Mouse (Mus musculus): Measurements from ENCODE around the gene Camp. TPM values are rescaled to one million over a fixed set of nuclear protein-coding genes. Genes with fewer than 3 reads are reported as not detected.

Camp gene
- under 1 TPM in 1 of 4 experiments, not detected in 3; 0.49 TPM for total RNA-seq (2022)

- peak; percentile 68 for DNase-seq (ENCODE audit: low spot score)
Measured at GRCm38 (mm10) chr9:109849312-109849758, at the start of gene Camp. Gene Camp (minus strand): TSS chr9:109849617.

- DNase-seq (ENCODE audit: low spot score), result peak; percentile 57
Measured at GRCm38 (mm10) chr9:109898027-109898426, 48.6 kb upstream of the Camp start.

GRCm38 (mm10) chr9:109896253-109897150 is 47.1 kb upstream of the Camp start:
- peak; percentile 35 for DNase-seq (ENCODE audit: low spot score)

GRCm38 (mm10) chr9:109895593-109895992 is 46.2 kb upstream of the Camp start:
- peak; percentile 82 for DNase-seq (ENCODE audit: low spot score)

- DNase-seq (ENCODE audit: low spot score), result peak; percentile 82
Measured at GRCm38 (mm10) chr9:109894413-109895090, 45.1 kb upstream of the Camp start.

GRCm38 (mm10) chr9:109892651-109893250 is 43.3 kb upstream of the Camp start:
- DNase-seq (ENCODE audit: low spot score), result peak; percentile 82

- no peak for DNase-seq (ENCODE audit: low spot score)
Measured at GRCm38 (mm10) chr9:109891501-109891900, 42.1 kb upstream of the Camp start.

GRCm38 (mm10) chr9:109887321-109887720 is 37.9 kb upstream of the Camp start:
- DNase-seq (ENCODE audit: low spot score), result no peak

GRCm38 (mm10) chr9:109886259-109886658 is 36.8 kb upstream of the Camp start:
- DNase-seq (ENCODE audit: low spot score), result no peak

- DNase-seq (ENCODE audit: low spot score), result no peak
Measured at GRCm38 (mm10) chr9:109879305-109879704, 29.9 kb upstream of the Camp start.

GRCm38 (mm10) chr9:109877666-109878065 is 28.2 kb upstream of the Camp start:
- DNase-seq (ENCODE audit: low spot score), result no peak

- DNase-seq (ENCODE audit: low spot score), result no peak
Measured at GRCm38 (mm10) chr9:109876756-109877155, 27.3 kb upstream of the Camp start.

- DNase-seq (ENCODE audit: low spot score), result no peak
Measured at GRCm38 (mm10) chr9:109875695-109876601, 26.5 kb upstream of the Camp start.

GRCm38 (mm10) chr9:109874797-109875691 is 25.6 kb upstream of the Camp start, which contains the start of gene Cdc25a:
Gene Cdc25a (plus strand): TSS chr9:109875579.
- peak; percentile 99 for DNase-seq (ENCODE audit: low spot score)

GRCm38 (mm10) chr9:109870983-109871572 is 21.7 kb upstream of the Camp start:
- no peak for DNase-seq (ENCODE audit: low spot score)

- no peak for DNase-seq (ENCODE audit: low spot score)
Measured at GRCm38 (mm10) chr9:109866218-109866617, 16.8 kb upstream of the Camp start.

- no peak for DNase-seq (ENCODE audit: low spot score)
Measured at GRCm38 (mm10) chr9:109863085-109863484, 13.7 kb upstream of the Camp start.

GRCm38 (mm10) chr9:109862397-109863044 is 13.1 kb upstream of the Camp start:
- peak; percentile 69 for DNase-seq (ENCODE audit: low spot score)

GRCm38 (mm10) chr9:109855947-109856346 is 6.5 kb upstream of the Camp start:
- DNase-seq (ENCODE audit: low spot score), result no peak

Measured in heart, adult 8-10 months (tissue).